Mouse (Mus musculus): ENCODE measurements around the gene Prex1.
"Not testable (repeated sequence)": the region's sequence is repeated elsewhere in the genome, so short reads cannot be mapped to it uniquely, and the experiment has no call there.

The Prex1 gene

GRCm38 (mm10) chr2:166517392-166518174 is 196.0 kb downstream of the Prex1 start:
- DNase-seq (ENCODE audit: low read depth, low spot score) = not testable (repeated sequence)

- DNase-seq (ENCODE audit: low read depth, low spot score) = no peak
Observed at GRCm38 (mm10) chr2:166516818-166517353, 196.7 kb downstream of the Prex1 start.
